Mouse (Mus musculus) left cerebral cortex, postnatal 4 days (tissue): ENCODE data around the gene Spef2. TPM values are rescaled to one million over a fixed set of nuclear protein-coding genes. Genes with fewer than 3 reads are reported as not detected.
"Not testable (repeated sequence)": the region's sequence is repeated elsewhere in the genome, so short reads cannot be mapped to it uniquely, and the experiment has no call there.

Experiments
- DNase-seq: peaks from one replicate; pipeline ENCODE4 v3.0.0-alpha.2; 2022
- intact Hi-C: fragments of 180-260 bp; cut with DNase I; formaldehyde crosslinking; loops from one replicate; pipeline ENCODE4 v1.15.1; 2025
- total RNA-seq, 2 experiments: library from RNA; stranded (reverse); gene quantifications; 2 replicates each; pipeline ENCODE4 v1.2.3; 2021

Gene Spef2
- total RNA-seq, 2 experiments from 2014 or later = 0.62 to 0.88 TPM

- intact Hi-C loops = no loop called here
Measured at GRCm38 (mm10) chr15:9564156-9564555, 184.5 kb downstream of the Spef2 start.

GRCm38 (mm10) chr15:9557264-9557663 is 191.4 kb downstream of the Spef2 start:
- intact Hi-C loops, DNase-seq: not testable (repeated sequence)

More at GRCm38 (mm10) chr15:9564156-9564555, 184.5 kb downstream of the Spef2 start:
- no peak for DNase-seq

GRCm38 (mm10) chr15:9548951-9549350 is 199.7 kb downstream of the Spef2 start:
- no peak for DNase-seq
- intact Hi-C loops = no loop called here

GRCm38 (mm10) chr15:9535200-9535599 is 213.5 kb downstream of the Spef2 start:
- DNase-seq = no peak
- intact Hi-C loops = no loop called here

GRCm38 (mm10) chr15:9533356-9533902 is 215.2 kb downstream of the Spef2 start:
- intact Hi-C loops = no loop called here
- no peak for DNase-seq

GRCm38 (mm10) chr15:9530076-9530475 is 218.6 kb downstream of the Spef2 start, which contains the start of gene Il7r:
Gene Il7r, minus strand, starts transcription at chr15:9530176.
- intact Hi-C loops = no loop called here
- DNase-seq = no peak

GRCm38 (mm10) chr15:9529646-9530045 is 219.0 kb downstream of the Spef2 start:
- intact Hi-C loops = no loop called here
- DNase-seq = no peak

Other genes with a start within 250 kb of the Spef2 start
- under 1 TPM in 1 of 2 experiments, not detected in 1; 0.24 TPM for gene Il7r, start 218.7 kb downstream of the Spef2 start, total RNA-seq